Mouse (Mus musculus): ENCODE measurements around the gene Zfp141. TPM values are rescaled to one million over a fixed set of nuclear protein-coding genes. Genes with fewer than 3 reads are reported as not detected.

Gene Zfp141
- polyA plus RNA-seq, 1 experiment from 2014 or later: 11.2 TPM

- no peak within 1 kb of the TSS for H3K4me3 ChIP-seq (ENCODE audit: low read length)
- H3K27me3 ChIP-seq (ENCODE audit: insufficient read depth, low read length): no peaks in the 10 kb centered on the region
- no peaks in the 10 kb centered on the region for H3K4me1 ChIP-seq (ENCODE audit: insufficient read depth, low read length)
- H3K4me2 ChIP-seq (replicated peaks; ENCODE audit: low read depth, low read length): no peak within 1 kb of the TSS
- peaks cover 23% of the 10 kb centered on the region for H3K9me3 ChIP-seq (ENCODE audit: low read length)
- H3K9ac ChIP-seq (replicated peaks; ENCODE audit: low read length): no peak within 1 kb of the TSS
- no peaks in the 10 kb centered on the region for H3K36me3 ChIP-seq (ENCODE audit: insufficient read depth, low read length)
- ATAC-seq (ENCODE audit: low FRiP score, low TSS enrichment): no peak
- no peak within 1 kb of the TSS for H3K27ac ChIP-seq (ENCODE audit: low read length)
- 76% methylated on average over 5 of the region's 5 CpGs for WGBS
Observed at GRCm38 (mm10) chr7:42447850-42448249, 57.7 kb downstream of the Zfp141 start, which contains the start of gene 4933421I07Rik. 4933421I07Rik (minus strand) TSS chr7:42448120.

- H3K27me3 ChIP-seq (ENCODE audit: insufficient read depth, low read length): no peaks in the 10 kb centered on the region
- no peak overlapping the region for H3K9ac ChIP-seq (replicated peaks; ENCODE audit: low read length)
- no peaks in the 10 kb centered on the region for H3K36me3 ChIP-seq (ENCODE audit: insufficient read depth, low read length)
- no peak overlapping the region for H3K4me2 ChIP-seq (replicated peaks; ENCODE audit: low read depth, low read length)
- ATAC-seq (ENCODE audit: low FRiP score, low TSS enrichment): no peak
- 87% methylated on average over 9 of the region's 9 CpGs for WGBS
- H3K4me1 ChIP-seq (ENCODE audit: insufficient read depth, low read length): no peaks in the 10 kb centered on the region
- no peak overlapping the region for H3K4me3 ChIP-seq (ENCODE audit: low read length)
- peaks cover 24% of the 10 kb centered on the region for H3K9me3 ChIP-seq (ENCODE audit: low read length)
- H3K27ac ChIP-seq (ENCODE audit: low read length): no peak overlapping the region
Observed at GRCm38 (mm10) chr7:42447352-42447751, 58.2 kb downstream of the Zfp141 start.

Other genes with a start within 250 kb of the Zfp141 start
- gene Vmn2r61, start 245.7 kb downstream of the Zfp141 start, polyA plus RNA-seq (2015; fragmentation: Nextera tagmentation; extraction: Ambion mirVana): not detected in 2 replicates
- gene 4933421I07Rik, start 57.6 kb downstream of the Zfp141 start, polyA plus RNA-seq (2015; fragmentation: Nextera tagmentation; extraction: Ambion mirVana): not detected in 2 replicates
- not detected in 2 replicates for gene Gm21028, start 72.8 kb upstream of the Zfp141 start, polyA plus RNA-seq (2015; fragmentation: Nextera tagmentation; extraction: Ambion mirVana)
- 1.3 and 2.0 TPM in 2 replicates for gene Zfp977, start 86.8 kb upstream of the Zfp141 start, polyA plus RNA-seq (2015; fragmentation: Nextera tagmentation; extraction: Ambion mirVana)
- gene Zfp976, start 136.8 kb upstream of the Zfp141 start, polyA plus RNA-seq (2015; fragmentation: Nextera tagmentation; extraction: Ambion mirVana): 4.2 and 4.5 TPM in 2 replicates
- gene Zfp975, start 187.0 kb upstream of the Zfp141 start, polyA plus RNA-seq (2015; fragmentation: Nextera tagmentation; extraction: Ambion mirVana): 8.7 and 9.4 TPM in 2 replicates
- gene Gm17067, start 221.3 kb upstream of the Zfp141 start, polyA plus RNA-seq (2015; fragmentation: Nextera tagmentation; extraction: Ambion mirVana): not detected in 2 replicates

Measured in kidney, embryonic 16.5 days (tissue).